Mouse (Mus musculus) myocyte (in vitro differentiated cells): ENCODE measurements around the gene Fgd6.

Experiments
- CEBPB ChIP-seq: IDR thresholded peaks from 2 replicates; pipeline ENCODE4 v1.6.1; 2011; ENCODE audit warnings: mild to moderate bottlenecking, moderate library complexity; ENCODE audit not compliant: poor library complexity, insufficient read depth, severe bottlenecking
- E2F4 ChIP-seq: IDR thresholded peaks from one replicate; pipeline ENCODE4 v1.6.1; 2011; ENCODE audit warnings: mild to moderate bottlenecking, control low read depth, moderate library complexity; ENCODE audit not compliant: insufficient read depth
- MAX ChIP-seq: IDR thresholded peaks from one replicate; pipeline ENCODE4 v1.6.1; 2011; ENCODE audit warnings: low read depth, mild to moderate bottlenecking, control low read depth
- MYOD1 ChIP-seq, 3 experiments: IDR thresholded peaks; one replicate each; pipeline ENCODE4 v1.6.1; 2011; ENCODE audit warnings: control low read depth in 2 of 3, low read depth in 2 of 3, mild to moderate bottlenecking in 2 of 3, moderate library complexity in 1 of 3; ENCODE audit not compliant: insufficient read length in 2 of 3, control insufficient read depth in 1 of 3
- POLR2A ChIP-seq: IDR thresholded peaks from one replicate; pipeline ENCODE4 v1.6.1; 2011; ENCODE audit warnings: low read depth, mild to moderate bottlenecking, control low read depth, moderate library complexity; ENCODE audit not compliant: insufficient read length
- SRF ChIP-seq: IDR thresholded peaks from one replicate; pipeline ENCODE4 v1.6.1; 2011; ENCODE audit warnings: low read depth; ENCODE audit not compliant: control insufficient read depth, insufficient read length
- TCF12 ChIP-seq: IDR thresholded peaks from one replicate; pipeline ENCODE4 v1.6.1; 2011; ENCODE audit warnings: mild to moderate bottlenecking, control low read depth; ENCODE audit not compliant: poor library complexity, insufficient read depth, severe bottlenecking
- USF1 ChIP-seq: IDR thresholded peaks from one replicate; pipeline ENCODE4 v1.6.1; 2011; ENCODE audit warnings: low read depth, mild to moderate bottlenecking, control low read depth, moderate library complexity

DNA sequence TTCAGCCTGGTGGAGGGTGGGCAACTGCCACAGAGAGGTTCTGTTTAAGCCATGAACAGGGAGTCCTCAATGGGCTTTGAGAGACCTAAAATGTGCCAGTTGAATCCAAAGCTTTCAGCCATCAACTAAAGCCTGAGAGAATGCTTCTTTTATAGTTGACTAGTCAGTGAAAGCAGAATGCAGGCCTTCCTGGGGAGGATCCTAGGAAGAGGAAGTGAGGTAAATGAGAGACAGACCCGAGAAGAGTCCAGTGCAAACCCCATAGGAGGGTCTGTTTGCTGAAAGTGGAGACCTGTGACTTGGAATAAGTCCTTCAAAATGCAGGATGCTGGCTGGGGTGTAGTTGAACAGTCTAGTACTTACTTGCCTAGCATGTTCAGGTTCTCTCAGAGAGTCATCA is 11.2 kb downstream of the Fgd6 start:
- TF ChIP-seq POLR2A: no peak
- no peak for TF ChIP-seq USF1
- no peak for TF ChIP-seq TCF12
- TF ChIP-seq SRF: no peak
- TF ChIP-seq MYOD1 (IDR thresholded peaks at IDR 0.05; ENCODE audit: control insufficient read depth in 1 of 3, insufficient read length in 2 of 3, low read depth in 2 of 3): no peak
- no peak for TF ChIP-seq E2F4
- TF ChIP-seq CEBPB: no peak
- no peak for TF ChIP-seq MAX
